Mouse (Mus musculus) urinary bladder, postnatal 10 days (tissue): Measurements from ENCODE around the gene Cdk18.
"Not testable (repeated sequence)": the region's sequence is repeated elsewhere in the genome, so short reads cannot be mapped to it uniquely, and the experiment has no call there.

Experiments used
- DNase-seq: peaks from one replicate; pipeline ENCODE4 v3.0.0; 2022; ENCODE audit warnings: low spot score

The Cdk18 gene

DNA sequence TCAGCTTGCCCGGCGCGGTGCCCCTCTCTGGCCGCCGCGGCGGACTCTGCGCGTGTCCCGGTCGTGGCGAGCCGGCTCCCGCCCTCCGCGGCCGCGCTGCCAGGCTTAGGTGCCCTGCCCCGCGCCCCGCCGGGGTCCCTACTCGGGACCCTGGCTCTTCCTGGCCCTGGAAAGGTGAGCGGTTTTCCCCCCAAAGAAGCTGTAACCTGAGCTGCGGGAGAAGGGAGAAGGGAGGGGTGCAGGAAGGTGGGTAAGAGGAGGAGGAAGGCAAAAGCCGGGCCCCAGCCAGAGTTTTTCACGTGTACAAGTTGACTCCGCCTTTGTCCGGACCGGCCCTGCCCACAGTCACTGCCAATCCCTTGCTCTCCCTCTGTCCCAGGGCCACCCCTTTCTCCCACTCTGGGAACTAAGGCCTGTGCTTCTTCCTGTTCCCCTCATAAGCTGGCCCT is at the start of gene Cdk18:
TSS of gene Cdk18 (minus strand) at position 269 of the 449 bp plus-strand sequence.
- DNase-seq, result no peak

DNA sequence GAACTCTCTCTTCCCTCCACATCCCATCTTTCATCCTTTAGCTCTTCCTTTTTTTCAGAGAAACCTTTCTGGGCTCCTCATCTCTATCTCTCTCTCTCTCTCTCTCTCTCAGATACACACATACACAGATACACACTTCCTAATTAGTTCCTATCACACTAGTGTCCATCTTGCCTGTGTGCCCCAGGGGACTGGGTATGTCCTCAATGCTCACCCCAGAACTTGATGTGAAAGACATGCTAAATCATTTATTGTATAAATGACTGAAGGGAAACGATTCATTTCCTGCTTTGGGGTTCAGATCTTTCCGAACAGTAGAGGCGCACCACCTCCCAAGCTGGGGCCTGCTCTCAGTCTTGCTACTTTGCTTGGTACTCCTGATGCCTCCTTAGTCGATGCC is 49.7 kb upstream of the Cdk18 start:
- no peak for DNase-seq

DNA sequence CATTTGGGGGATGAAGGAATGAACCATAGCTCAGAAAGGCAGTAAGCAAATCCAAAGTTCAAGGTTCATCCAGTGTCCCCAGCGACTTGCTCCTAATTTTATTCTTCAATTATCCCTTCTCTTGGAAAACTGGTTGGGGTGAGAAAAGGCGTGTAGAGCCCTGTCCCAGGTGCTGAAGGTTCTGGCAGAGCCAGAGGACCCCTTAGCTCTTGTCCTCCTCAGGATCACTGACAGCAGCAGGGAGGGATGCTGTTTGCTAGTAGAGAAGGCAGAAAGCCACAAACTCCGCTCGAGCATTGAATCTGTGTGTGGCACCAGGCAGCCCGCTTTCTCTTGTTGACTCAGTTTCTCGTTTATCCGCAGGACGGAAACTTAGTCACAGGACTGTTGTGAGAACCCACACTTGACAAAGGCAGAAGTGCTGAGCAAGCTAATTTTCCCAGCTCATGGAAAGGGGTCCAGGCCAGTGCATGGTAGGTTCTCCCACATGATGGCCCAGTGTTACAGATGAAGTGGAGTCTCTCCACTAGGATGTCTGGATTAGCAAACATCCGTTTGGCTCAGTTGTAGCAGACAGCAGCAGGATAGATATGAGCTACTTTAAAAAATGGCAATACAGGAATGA is 49.1 kb upstream of the Cdk18 start:
- DNase-seq, result no peak

DNA sequence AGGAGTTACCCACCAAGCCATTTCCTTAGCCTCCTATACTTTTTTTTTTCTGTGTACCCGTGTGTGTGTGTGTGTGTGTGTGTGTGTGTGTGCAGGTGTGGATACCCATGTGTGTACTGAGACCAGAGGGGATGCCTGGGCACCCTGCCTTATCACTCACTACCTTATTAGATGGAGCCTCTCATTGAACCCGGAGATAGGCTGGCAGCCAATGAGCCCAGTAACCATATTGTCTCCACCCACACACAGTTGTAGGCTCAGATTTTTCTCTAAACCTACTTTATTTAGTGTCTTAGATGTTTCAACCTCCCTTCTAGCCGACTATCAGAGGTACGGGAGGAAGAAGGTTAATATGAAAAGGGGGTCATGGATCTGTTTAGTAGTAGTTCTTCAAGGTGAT is 46.8 kb upstream of the Cdk18 start:
- no peak for DNase-seq

DNA sequence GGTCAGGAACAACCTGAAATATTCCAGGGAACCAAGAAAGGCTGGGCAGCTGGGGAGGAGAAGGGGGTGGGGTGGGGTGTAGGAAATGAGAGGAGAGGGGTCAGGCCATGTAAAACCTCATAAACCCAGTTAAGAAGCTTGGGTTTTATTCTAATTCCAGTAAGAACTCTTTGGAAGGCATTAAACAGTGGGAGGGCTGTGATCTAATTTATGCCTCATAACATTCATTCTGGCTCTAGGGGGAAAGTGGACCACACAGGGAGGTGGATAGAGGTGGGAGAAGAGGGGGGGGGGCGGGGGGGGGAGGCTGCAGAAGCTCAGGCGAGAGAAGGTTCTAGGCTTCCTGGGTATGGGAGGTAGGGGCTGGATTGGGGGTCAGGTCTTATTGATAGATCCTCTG is 32.1 kb upstream of the Cdk18 start:
- no peak for DNase-seq

DNA sequence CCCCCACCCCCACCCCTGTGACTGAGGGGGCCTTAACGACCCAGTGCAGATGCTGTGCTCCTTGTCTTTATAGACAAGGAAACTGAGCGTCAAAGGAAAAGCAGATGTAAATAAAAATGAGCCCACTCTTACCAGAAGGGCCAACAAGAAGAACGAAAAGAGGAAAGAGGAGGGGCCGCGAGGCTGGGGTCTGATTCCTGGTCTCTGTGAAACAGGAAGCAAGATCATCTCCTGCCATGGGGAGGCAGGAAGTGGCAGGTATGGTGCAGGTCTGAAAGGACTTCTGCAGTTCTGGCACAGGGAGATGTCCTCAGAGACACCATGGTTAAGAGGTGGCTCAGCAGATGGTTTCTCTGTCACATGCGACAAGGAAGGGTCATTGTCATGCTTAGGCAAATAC is 31.2 kb upstream of the Cdk18 start:
- DNase-seq, result no peak

DNA sequence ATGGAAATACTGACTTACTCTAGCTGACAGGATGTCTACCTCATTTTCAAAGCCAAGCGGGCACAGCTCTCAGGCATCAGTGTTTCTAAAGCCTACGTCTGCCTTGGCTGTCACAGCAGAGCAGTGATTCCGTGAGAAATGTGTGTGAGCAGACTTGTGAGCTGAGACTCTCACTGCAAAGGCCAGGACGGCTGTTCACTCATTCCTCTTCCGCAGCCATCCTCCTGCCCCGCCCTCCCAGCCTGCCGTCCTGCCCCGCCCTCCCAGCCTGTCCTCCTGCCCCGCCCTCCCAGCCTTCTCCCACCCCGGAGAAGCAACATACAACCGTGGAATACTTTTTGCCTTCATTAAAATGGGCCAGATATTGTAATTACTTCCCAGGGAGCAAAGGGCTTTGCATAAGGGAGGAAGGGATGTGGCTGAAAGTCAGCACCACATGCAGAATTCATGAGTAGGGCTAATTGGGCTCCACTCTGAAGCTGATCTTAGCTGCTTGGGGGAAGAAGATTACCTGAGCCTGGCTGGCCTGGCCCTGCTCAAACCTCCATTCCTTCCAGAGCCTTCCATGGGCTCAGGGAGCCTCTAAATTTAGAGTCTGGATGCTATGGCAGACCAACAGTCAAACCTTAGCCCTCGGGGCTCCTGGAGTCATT is 28.8 kb upstream of the Cdk18 start:
- no peak for DNase-seq

DNA sequence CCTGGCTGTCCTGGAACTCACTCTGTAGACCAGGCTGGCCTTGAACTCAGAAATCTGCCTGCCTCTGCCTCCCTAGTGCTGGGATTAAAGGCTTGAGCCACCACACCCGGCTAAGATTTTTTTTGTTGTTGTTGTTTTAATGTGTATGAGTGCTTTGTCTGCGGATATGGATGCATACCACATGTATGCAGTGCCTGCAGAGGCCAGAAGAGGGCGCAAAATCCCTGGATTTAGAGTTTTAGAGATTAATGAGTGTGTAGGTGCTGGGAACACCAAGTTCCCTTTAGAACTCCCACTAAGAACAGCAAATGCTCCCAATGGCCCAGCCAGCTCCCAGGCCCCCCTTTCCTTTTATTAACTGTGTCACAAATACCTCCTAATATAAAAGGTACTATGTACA is 26.4 kb upstream of the Cdk18 start:
- DNase-seq, result no peak

DNA sequence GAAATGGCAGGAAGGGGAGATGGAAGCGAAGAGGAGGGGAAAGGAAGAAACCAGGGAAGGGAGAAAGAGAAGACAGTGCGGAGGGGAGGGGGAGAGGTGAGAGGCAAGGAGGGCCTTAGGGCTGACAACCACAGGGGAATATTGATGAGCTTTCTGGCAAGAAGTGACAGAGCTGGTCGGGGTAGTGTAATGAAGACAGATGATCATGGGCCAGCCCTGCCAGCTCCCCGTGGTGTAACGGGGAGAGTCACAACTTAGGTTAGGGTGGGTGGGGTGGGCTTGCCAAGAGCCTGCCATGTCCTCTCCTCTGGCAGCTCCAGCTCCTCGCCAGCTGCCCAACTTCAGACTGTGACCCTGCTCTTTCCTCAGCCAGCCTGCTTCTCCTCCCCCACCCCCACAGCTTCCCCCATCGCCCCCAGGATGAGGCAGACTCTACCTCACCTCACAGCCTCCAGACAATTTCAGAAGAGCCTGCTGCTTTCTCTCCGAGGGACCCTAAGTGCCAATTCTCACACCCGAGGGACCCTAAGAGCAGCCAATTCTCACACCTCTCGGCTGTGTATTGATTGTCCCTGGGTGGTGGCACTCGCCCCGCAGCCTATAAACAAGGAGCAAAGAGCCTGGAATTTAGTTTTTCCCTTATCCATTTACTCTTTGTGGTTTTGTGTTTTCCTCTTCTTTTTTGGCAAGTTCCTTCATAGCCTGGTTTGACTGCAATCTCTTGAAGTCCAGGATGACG is 25.5 kb upstream of the Cdk18 start:
- DNase-seq, result no peak

DNA sequence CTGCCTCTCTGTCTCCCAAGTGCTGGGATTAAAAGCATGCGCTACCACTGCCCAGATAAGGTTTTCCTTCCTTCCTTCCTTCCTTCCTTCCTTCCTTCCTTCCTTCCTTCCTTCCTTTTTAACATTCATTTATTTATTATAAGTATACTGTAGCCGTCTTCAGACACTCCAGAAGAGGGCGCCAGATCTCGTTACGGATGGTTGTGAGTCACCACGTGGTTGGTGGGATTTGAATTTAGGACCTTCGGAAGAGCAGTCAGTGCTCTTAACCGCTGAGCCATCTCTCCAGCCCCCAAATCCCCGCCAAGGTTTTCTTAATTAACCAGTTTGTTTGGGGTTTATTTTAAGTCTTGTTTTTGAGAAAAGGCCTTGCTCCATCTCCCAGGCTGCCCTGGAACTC is 23.1 kb upstream of the Cdk18 start:
- DNase-seq, result not testable (repeated sequence)

DNA sequence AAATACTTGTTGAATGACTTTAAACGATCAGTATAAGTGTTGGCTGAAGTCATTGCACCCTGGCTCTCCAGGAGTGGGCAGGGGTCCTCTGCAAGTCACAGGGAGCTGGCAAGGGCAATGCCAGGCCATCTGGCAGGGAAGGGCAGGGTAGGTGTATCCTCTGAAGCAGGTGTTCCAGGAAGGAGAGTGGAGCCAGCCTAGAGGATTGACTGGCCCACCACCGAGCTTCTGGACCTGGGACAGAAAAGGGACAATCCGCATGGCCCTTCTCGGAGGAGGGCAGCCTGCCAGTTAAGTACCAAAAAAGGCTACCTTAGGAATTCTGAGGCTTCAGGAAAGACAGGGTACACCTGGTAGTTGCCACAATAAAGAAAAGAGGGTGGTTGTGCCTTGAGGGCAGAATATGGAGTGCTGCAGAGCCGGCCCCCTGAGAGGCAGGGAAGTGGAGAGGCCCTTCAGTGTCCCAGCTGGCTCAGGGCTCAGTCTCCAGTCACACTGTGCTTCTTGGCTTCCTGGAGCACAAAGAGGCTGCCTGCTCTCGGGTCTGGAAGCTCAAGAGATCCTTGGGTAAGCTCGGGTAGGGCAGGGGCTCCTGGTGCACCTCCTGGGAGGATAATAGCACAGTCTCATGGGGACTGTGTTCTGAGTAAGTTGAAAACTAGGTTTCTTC is 21.9 kb upstream of the Cdk18 start:
- no peak for DNase-seq

DNA sequence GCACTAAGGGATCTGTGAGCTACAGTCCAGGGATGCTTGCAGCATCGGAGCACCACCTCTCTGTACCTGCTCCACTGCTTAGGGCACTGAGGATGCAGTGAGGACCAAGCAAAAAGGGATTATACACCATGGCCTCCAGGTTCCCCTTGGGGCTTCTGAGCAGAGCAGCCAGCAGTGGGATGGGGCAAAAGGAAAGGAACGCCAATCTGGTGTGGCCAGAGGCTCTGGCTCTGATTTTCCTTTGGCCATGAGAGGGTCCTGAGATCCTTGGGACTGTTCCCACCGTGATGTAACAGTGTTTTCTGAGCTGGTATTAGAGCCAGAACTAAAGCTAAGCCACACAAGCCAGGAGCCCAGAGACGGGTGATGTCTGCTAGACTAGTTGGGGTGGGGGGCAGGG is 20.2 kb upstream of the Cdk18 start:
- DNase-seq, result no peak

DNA sequence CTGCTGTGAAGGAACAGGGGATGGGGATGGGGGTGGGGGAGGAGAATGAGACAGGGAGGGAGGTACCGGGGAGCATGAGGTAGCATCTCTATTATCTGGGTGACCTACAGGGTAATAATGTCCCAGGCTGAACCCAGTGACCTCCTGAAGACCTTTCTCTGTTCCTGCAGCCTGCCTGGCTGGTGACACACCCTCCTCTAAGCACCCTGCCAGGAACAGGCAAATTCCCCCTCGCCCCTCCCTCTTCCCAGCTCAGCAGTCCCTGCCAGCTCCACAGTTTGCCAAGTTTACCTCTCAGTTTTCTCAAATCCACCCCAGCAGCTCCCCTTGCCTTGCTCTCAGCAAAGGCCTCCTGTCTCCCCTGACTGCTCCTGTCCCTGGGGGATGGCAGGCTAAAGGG is 19.3 kb upstream of the Cdk18 start:
- DNase-seq, result no peak

DNA sequence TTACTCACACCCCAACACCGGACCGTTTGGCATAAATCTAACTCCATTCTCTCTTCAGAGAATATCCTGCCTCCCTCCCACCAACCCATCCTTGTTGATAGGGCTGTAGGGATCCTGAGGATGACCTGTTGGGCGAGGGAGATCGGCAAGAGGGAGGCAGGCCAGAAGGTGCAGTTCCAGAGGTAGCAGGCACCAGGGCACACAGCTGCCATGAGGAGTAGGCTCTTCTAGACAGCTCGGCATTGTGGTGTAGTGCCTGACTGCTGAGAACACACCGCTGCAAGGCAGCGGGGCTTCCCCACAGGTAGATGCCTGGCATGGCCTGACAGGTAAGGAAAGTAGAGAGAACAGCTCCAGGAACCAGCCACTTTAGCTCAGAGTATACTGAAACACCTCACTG is 18.3 kb upstream of the Cdk18 start:
- DNase-seq, result no peak

DNA sequence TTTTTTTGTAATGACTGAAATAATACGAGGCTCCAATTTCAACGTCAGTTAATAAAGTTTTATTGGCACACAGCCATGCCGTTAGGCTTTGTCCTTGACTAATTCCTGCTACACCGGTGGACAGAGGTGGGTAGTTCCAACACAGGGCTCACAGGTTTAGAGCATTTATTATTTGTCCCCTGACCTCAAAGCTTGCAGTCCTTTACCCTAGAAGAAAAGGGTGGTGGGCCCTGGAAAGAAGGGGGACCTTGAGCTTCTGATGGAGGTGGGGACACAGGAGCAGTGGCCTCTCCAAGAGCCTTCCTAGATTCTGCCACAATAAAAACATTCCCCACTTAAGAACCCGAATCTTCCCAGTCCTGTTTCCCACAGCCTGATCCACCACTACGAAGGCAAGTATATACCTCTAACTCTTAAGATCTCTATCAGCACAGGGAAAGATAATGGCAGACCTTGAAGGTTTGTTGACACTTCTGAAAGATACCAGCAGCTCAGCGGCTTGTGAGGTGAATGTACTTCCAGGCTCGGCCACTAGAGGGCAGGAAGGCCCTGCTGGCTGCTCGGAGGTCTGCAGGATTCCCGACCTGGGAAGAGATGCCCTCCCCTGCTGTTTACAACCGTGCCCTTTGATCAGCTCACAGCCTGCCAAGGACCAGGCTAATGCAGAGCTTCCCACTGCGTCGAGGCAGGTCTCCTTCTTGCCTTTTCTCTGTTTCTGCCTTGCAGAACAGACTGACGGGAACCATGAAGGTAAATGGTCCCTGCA is 17.7 kb upstream of the Cdk18 start:
- DNase-seq, result peak; percentile 59

DNA sequence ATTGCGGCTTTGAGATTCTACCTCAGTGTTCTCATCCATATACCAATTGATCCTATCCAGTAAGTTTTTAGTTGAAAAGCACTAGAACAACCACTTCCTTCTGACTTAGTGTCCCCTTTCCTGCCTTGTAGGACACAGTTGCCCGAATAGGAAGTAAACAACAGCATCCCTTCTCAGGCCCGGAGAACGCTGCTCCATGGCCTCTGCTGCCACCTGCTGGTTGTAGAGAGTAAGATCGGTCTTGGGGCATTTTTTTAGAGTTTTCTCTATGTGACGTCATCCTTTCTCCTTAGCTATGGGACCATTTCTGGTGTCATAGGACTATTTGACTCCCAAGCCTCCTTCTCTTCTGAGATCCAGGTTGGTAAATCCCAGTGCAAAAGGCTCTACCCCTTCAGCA is 16.3 kb upstream of the Cdk18 start:
- no peak for DNase-seq

DNA sequence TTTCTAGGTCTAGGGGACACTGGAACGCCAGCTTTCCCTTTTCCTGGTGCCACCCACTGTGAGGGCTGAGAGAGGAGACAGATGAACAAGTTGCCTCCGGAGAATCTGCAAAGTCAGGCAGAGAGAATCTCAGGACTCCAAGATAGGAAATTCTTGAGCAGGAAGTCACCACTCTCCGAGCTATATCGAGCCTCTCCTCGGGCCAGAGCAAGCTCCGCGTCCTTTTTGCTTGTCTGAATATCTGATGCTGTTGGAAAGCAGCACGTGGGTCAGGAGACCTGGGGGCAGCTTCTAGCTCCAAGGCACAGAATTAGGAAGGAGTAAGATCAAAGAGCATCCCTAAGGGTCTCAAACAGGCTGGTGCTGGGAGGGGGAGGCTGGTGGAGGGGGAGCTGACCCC is 14.2 kb upstream of the Cdk18 start:
- no peak for DNase-seq

DNA sequence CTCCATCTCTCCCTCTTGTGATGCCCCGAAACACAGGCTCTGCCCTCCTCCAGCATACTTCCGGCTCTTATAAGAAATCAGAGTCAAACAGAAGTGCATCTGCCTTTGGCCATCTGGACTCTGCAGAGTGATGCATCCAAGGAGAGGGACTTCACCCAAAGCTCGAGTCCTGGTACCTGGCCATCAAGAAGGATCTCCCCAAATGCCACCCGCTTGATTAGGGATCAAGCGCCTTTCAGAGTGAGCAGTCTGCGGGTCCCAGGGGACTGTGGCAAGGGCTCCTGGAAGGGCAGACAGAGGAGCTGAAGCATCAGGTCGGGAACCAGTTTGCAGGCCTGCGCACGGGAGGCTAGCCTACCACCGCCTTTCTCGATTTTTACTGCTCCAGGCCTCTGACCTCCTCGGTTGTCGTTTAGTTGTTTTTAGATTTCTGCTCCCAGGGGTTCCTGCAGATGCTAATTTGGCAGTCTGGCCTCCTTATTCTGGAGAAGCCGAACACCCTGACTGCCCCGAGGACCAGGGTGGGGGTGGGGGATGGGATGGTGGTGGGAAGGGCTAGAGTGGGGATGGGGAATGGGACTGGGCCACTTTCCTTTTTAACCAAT is 13.7 kb upstream of the Cdk18 start:
- DNase-seq, result no peak

DNA sequence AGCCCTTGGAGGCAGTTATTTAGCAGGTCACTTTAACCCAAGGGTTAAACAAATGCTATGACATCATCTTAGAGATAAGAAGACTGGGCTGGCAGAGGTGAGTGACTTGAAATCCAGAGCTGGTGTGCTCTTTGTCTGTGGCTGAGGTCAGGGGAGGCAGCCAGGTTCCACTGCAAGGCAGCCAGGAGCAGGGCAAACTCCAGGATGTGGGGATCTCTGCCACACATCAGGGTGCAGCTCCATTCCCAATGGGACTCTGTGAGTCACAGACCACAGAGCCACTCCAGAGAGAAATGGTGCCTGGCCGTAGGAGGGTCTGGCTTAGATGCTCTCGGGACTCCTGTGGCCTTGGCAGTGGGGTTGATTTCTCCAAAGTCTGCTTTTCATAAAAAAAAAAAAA is 12.4 kb upstream of the Cdk18 start:
- no peak for DNase-seq

DNA sequence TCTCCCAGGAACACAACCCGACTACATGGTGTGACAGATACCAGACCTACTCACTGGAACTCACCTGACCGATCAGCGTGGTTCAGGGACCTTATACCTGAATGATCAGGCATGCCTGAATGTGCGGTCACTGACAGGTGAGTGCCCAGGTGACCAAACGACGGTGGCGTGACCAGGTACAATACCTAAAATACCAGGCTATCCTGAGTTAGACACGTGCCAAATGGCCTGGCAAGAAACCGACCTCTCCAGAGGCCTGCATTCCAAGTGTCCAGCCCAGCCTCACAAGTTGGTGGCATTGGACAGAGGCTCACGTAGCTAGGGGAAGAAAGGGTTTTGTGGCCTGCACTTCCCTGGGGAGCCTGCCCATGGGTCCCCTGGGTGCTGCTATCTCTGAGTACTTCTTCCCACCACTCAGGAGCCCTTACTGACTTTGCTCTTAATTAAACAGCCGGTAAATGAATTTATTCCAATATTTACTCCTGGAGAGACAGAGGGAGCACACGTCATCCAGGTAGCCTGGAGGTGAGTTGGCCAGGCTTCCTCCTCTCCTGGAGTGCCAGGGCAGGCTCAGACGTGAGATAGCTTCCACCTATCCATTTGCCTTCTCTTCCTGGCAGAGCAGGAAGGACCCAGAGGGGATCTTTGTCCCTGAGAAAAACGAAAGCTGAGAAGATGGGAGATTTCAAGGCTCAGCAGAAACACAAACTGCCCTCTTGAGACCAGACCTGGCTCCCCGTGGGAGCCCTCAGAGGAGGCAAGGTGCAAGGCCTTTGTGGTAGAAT is 11.5 kb upstream of the Cdk18 start:
- no peak for DNase-seq

DNA sequence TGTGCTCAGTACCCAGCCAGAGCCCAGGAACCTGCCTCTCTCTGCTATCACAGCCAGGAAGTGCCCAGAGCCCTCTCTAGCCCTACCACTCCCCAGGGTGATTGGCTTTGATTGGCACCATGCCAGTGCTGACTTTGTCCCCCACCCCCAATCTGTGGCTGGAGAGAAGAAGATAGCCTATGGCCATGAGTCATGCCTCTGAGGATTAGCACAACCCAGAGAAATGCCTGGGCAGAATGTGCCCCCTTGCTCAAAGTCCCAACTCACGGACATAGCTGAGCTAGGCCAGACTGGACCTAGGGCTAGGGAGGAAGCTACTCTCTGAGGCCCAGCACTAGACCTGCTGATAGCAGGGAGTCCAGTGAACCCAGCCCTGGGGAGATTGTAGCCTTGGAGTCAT is 10.7 kb upstream of the Cdk18 start:
- no peak for DNase-seq
